Mouse (Mus musculus) G1E-ER4 (cell line): ENCODE results near the gene Tmem72. TPM values are rescaled to one million over a fixed set of nuclear protein-coding genes. Genes with fewer than 3 reads are reported as not detected.

ENCODE experiments used
- GATA1 ChIP-seq: IDR thresholded peaks from one replicate; pipeline ENCODE4 v1.8.0; 2012; ENCODE audit warnings: low read length, inconsistent platforms
- polyA plus RNA-seq: library from polyadenylated mRNA; stranded (reverse); fragments of >175 nt; gene quantifications from 2 replicates; pipeline ENCODE4 v1.2.3, GENCODE M21; 2012

The Tmem72 gene
- polyA plus RNA-seq, 1 experiment: under 0.01 TPM

GRCm38 (mm10) chr6:116668682-116669470 lies 47.8 kb downstream of the Tmem72 start:
- TF ChIP-seq GATA1: no peak

DNA sequence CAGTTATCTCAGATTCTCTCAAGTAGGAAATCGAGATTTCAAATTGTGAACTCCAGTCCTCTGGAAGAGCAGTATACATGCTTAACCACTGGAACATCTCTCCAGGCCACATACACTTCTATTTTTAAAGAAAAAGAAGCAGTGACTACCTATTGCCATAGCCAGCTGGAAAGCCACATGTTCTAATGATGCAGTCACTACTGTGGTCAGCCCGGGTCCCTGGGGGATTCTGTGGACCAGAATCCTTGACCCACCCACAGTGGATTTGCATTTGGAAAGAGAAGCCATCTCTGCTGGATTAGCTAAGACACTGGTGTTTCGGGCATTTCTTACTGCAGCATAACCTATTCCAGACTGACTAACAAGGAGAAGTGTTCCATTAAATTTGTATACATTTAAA lies 49.3 kb downstream of the Tmem72 start:
- TF ChIP-seq GATA1: no peak

DNA sequence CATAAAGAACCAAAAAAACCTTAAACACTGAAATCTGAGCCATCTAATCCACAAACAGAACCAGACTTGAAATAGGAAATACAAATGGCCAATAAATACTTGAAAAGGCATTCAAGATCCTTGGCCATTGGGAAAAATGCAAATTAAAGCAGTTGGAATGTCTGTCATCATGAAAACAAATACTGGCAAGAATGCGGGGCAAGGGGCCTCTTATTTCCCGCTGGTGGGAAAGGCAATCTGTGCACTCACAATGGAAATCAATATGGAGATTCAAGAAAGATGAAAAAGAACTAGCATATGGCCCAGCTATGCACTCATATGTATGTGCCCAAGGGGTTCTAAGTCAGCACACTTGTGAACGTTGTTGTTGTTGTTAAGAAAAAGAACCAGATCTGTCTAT lies 49.8 kb downstream of the Tmem72 start:
- no peak for TF ChIP-seq GATA1

DNA sequence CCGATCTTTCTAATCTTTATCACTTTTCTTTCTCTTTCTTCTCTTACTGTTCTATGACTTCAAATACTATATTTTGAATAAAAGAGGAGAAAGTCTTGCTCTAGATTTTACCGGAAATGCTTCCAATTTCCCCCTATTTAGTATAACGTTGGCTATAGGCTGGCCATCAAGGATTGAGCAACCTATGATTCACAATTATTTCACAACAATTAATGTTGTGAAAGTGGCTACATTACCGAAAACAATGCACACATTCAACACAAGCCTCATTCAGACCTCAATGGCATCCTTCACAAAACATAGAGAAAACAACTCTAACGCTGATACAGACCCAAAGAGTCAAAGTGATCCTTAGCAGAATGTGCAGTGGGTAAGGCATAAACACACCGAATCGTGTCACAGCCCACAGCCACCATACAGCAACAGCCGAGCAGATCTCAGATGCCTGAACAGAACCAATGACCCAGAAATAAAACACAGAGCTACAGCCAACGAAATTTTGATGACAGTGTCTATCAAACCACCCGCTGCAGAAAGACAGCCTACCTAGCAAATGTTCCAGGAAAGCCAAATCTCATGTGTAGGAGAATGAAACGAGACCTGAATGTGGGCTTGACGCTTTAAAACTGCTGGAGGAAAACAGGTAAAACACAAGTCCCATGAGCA lies 50.5 kb downstream of the Tmem72 start:
- no peak for TF ChIP-seq GATA1

DNA sequence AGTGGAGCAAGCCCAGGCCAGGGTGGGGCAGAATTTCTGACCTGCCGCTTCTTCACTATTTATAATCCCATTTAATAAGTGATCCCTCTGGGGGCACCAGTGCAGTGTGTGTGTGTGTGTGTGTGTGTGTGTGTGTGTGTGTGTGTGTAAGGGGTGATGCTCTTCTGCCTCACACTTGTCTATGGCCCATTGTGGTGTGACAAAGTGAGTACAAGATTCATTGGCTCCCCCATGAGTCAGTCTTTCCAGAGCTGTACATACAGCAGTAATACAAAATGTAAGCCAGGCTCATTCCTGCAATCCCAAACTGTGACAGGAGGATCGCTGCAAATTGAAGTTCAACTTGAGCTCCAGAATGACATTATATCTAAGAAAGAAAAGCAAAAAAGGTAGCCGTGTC lies 51.9 kb downstream of the Tmem72 start:
- no peak for TF ChIP-seq GATA1

GRCm38 (mm10) chr6:116664031-116664430 lies 52.7 kb downstream of the Tmem72 start:
- TF ChIP-seq GATA1: no peak

- no peak for TF ChIP-seq GATA1
These were observed 53.3 kb downstream of the Tmem72 start for GRCm38 (mm10) chr6:116663364-116663763.

DNA sequence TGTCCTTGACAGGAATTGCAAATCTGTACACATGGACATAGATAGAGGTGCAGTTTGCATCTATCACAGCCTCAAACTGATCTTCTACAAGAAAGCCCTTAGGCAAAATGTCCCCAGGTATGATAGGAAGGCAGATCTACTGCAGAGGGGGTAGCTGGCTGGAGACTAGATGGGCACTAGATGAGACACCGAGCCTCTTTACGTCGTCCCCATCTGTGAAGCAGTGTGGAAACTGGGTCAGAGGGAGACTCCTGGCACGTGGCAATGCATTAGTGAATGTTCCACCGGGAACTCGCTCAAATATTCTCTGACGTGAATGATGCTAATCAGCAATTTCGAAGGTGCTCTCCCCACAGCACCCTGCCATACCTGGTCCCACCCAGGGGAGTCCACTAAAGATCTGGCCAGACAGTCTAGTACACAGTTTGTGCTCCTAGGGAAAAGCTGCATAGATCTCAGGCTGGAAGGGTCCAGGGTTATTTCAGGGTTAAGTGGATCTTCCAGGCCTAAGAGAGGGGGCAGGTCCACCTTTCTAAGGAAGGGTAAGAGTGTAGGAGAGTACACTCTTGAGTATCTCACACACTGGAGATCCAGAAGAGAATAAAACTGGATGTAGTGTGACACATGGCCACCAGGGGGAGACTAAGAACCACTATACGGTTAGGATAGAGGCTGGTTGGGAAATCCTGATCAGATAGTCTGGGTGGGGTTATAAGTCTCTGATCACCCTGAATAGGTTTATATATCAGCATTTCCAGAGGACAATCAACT lies 62.8 kb downstream of the Tmem72 start:
- TF ChIP-seq GATA1: no peak

DNA sequence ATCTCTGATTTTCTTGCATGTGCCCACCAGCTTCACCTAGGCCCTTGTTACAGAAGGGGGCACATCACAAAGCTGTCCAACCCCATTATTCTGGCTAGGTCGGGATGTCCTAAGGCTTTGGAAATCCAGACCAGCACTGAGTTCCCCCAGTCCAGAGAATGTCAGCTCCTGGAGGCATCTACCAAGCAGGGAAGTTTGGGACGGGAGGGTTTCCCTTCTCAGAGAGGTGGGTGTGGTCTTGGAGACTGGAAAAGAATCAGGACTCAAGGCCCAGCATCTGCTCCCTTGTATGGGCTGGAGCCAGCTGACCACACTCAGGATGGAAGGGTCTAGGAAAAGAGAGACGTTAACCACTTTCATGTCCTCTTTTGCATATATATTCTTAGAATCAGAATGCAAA lies 63.5 kb downstream of the Tmem72 start:
- no peak for TF ChIP-seq GATA1

- TF ChIP-seq GATA1: no peak
These were observed 65.1 kb downstream of the Tmem72 start for GRCm38 (mm10) chr6:116651437-116652118.

DNA sequence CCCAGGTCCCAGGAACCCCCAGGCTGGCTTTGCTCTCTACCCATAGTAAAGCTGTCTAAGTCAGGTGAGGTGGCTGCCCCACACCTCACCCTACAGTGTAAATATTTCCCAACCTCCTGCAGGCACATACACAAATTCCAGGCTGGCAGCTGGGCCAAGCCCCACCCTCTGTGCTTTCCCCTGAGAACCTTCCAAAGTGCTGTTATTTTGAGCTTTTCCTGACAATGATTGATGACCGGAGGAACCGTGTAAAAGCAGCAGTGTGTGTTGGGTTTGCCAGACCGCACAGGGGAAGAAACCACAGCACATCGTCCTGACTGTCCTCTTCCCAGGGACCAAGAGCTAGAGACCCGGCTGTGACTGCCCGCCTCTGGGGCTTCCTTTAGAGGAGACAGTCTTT lies 66.3 kb downstream of the Tmem72 start, which contains the start of gene Depp1:
Gene Depp1 (plus strand): TSS at position 204 of the 400 bp plus-strand sequence.
- TF ChIP-seq GATA1: no peak

DNA sequence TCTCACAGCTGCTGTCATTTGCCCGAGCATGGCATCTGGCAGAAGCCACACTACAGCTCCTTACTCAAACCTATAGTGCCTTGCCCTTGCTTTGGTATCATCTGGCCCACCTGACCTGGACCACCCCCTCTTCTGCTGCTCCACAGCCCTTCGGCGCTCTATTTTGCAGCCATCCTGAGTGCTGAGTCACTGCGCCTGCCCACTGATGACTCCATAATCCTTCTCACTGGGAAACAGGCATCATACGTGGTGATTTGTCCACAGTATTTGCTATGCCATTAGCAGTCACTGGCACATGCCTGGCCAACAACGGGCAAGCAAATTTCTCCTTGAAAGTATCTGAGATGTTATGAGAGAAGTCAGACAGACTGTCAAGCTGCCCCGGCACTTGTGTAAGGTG lies 66.9 kb downstream of the Tmem72 start:
- no peak for TF ChIP-seq GATA1

DNA sequence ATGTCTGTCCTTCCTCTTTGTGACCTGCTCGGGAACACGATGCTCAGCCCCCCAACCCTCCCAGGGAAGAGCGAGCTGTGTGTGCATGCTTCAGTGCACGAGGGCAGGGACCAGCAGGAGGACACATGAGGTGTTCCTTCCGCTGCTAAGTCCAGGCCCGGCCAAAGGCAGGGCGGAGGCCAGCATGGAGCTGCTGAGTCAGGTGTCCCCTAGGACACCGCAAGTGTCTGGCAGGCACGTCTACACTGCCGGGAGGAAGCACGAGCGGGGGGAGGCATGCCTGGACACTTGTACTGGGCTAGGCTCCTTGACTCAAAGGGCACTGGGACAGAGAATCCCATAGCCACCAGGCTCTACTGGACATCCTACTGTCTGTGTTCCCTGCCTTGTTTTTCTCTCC lies 69.0 kb downstream of the Tmem72 start:
- no peak for TF ChIP-seq GATA1

GRCm38 (mm10) chr6:116644335-116644734 lies 72.4 kb downstream of the Tmem72 start:
- no peak for TF ChIP-seq GATA1

DNA sequence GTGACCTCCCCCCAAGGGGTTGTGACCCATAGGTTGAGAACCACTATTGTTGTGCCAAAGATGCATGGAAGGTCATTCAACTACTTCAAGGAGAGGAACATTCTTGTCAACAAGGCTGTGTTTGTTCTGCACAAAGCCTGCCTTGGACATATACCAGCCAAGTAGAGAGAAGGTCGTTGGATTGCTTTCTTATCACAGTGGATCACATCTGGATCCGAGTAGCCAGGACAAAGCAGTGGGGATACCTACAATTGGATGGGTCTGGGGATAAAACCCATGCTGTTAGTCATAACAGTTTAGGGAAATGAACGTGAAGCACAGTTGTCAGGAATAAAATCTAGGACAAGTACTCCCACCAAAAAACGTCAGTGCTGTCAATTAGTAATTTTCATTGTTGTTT lies 72.8 kb downstream of the Tmem72 start:
- TF ChIP-seq GATA1: no peak

GRCm38 (mm10) chr6:116642942-116643341 lies 73.8 kb downstream of the Tmem72 start:
- no peak for TF ChIP-seq GATA1
